13 mouse cellular contexts compared by ENCODE assay signal in the genomic region with DNA sequence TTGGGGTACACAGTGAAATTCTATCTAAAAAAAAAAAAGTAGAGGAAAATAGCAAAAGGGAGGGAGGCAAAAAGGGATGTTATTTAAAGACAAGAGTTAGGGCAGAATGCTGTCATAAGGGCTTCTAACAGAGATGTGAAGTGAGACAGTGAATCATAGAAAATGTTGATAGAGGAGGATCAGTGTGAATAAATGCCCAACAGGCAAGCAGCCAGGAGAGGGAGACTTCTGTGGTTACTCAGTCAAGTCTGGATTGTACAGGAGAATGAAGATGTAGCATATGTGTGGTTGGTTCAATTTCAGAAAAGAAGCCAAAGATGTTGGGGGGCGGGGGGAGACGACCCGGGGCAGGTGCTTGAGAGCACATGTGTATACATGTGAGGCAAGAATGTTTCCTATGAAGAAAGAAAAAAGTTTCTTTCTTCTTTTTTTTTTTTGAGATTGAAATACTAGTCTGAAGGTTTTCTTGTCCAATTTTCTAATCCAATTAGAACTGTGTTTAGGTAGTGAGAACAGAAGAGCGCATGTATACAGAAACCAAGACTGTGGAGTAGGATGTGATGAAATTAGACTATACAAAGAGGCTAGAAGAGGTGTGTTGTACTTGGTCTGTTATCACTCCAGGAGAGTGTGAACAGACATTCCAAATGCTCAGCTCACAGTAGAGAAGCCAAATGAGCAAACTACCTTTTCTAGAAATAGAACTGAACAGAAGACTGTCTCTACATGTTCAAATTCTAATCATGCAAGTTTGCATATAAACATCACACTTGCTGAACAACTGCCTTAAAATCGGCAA.
"Had no signal": no experiment of that assay in that cellular context is flagged by ENCODE, and none has a peak within 500 bp of the region (broad histone marks: within the 10 kb centered on the region; RNA-seq: fewer than 3 reads in every experiment).

No protein-coding gene starts in this region.

- H3K27me3 ChIP-seq: kidney, embryonic 15.5 days; limb, embryonic 15.5 days; liver, embryonic 12.5 days; midbrain, embryonic 12.5 days; neural tube, embryonic 15.5 days had no signal

- H3K9me3 ChIP-seq: kidney, embryonic 15.5 days; limb, embryonic 15.5 days; liver, embryonic 12.5 days; midbrain, embryonic 12.5 days; neural tube, embryonic 15.5 days had no signal

- H3K27ac ChIP-seq: kidney, embryonic 15.5 days; limb, embryonic 15.5 days; liver, embryonic 12.5 days; midbrain, embryonic 12.5 days; neural tube, embryonic 15.5 days had no signal

- H3K9ac ChIP-seq: kidney, embryonic 15.5 days; limb, embryonic 15.5 days; liver, embryonic 12.5 days; lung, embryonic 14.5 days; midbrain, embryonic 12.5 days; neural tube, embryonic 15.5 days had no signal

- H3K4me3 ChIP-seq: kidney, embryonic 15.5 days; limb, embryonic 15.5 days; liver, embryonic 12.5 days; midbrain, embryonic 12.5 days; myocyte; neural tube, embryonic 15.5 days had no signal

- H3K4me2 ChIP-seq: kidney, embryonic 15.5 days; limb, embryonic 15.5 days; liver, embryonic 12.5 days; lung, embryonic 14.5 days; midbrain, embryonic 12.5 days; neural tube, embryonic 15.5 days had no signal

- H3K4me1 ChIP-seq: kidney, embryonic 15.5 days; limb, embryonic 15.5 days; liver, embryonic 12.5 days; midbrain, embryonic 12.5 days; neural tube, embryonic 15.5 days had no signal

- ATAC-seq: liver, embryonic 12.5 days had no signal

- DNase-seq: kidney, adult 2 months; kidney, postnatal 14 days; layer of hippocampus, postnatal 36 days; lung, embryonic 14.5 days; right cerebral cortex, postnatal 4 days; spleen, adult 18-20 months; thymus, postnatal 36 days had no signal
